Mouse (Mus musculus): ENCODE results near the gene Fbxo31. TPM values are rescaled to one million over a fixed set of nuclear protein-coding genes. Genes with fewer than 3 reads are reported as not detected.
"Not testable (repeated sequence)": the region's sequence is repeated elsewhere in the genome, so short reads cannot be mapped to it uniquely, and the experiment has no call there.

The Fbxo31 gene
- total RNA-seq (2022), result 100 to 1,000 TPM in 3 of 4 experiments, 10 to 100 TPM in 1; 96.9 to 103 (median 102) TPM

DNA sequence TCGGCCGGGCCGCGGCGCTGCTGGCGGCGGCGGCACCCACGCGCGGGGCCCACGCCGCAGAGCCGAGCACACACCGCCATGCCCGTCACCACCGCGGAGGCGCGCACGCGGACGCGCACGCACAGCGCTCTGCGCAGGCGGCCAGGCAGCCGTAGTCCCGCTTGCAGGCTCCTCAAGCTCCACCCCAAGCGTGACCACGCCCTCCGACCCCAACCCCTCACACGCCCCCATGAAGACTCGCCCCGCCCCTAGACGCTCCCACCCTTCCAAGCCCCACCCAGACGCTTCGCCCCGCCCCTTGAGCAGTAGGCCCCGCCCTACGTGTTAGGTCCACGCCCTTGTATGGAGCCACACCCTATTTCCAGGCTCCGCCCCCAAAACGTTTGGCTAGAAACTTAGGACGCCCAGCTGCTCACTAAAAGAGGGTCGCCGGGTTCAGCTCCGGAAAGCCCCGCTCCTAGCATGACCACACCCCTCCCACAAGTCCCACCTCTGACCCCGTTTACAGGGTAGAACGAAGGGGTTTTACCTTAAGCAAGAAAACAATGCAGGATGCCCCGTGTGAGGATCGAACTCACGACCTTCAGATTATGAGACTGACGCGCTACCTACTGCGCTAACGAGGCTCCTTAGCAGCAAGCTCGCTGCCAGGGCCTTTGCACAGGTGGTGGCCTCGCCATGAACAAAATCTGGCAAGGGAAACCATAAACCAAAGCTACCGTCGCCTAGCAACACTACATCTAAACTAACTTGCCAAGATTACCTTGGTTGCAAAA lies at the start of gene Fbxo31:
Gene Fbxo31, minus strand, starts transcription at position 131 of the 776 bp plus-strand sequence.
- peak; percentile 94 to 96 for DNase-seq (ENCODE audit: low spot score in 2 of 2)

DNA sequence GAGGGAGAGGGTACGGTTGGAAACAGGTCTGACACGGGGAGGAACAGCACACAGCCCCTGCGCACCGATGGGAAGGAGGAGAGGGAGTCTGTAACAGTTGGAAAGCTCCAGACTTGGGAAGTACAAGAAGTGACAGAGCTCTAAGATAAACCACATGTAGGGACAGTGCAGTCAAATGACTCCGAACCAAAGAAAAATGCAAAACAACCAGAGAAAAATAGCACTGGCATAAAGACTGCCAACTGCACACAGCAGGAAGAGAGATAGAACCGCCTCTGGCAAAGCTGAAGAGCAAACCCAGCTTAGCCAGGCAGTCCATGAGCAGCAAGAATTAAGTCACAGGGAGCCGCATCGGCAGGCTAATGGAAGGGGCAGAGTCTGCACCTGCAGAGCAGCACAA lies 44.4 kb upstream of the Fbxo31 start:
- DNase-seq (ENCODE audit: low spot score in 2 of 2), result no peak

DNA sequence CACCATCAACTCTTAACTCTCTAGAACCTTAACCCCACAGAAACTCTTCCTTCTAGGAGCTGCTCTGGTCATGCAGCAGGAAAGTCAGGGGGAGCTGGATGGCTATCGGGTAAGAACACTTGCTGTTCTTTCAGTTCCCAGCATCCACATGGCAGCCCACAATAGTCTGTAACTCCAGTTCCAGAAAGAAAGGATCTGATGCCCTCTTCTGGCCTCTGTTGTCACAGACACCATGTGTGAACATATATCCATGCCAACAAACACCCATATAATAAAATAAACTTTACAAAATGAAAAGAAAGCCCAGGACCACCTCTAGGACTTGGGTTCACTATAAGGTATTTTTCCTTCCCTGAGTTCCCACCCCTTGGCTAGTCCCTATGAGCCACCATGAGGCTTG lies 43.3 kb upstream of the Fbxo31 start:
- no peak for DNase-seq (ENCODE audit: low spot score in 2 of 2)

DNA sequence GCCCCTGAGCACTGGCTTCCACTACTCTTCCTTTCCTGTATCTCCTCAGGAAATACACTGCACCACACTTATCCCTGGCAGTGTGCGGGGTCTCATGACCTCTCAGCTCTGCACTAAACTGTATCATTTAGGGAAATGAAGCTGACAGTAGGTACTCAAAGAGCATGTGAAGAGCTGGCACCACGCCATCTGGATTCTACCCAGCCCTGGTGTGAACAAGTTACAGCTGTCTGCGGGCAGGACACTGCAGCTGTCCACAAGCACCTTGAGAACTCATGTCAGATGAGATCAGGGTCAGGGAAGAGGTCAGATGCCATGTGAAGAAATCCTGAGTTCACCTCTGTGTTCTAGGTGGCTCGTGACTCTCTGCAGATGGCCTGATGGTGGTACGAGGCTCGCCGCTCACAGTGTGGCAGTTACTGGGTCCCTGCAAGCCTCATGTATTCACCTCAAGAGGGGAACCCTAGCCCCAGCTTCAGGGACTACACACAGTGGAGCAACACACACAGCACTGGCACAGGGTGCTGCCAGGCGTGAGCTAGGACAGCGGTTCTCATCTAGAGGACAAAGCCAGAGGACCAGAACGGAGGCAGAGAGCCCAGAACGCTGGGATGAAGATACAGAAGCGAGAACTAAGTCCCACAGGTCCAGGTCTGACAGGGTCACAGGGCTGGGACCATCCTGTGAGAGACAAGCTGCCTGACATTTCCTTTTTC lies 42.4 kb upstream of the Fbxo31 start:
- DNase-seq (ENCODE audit: low spot score in 2 of 2), result no peak

DNA sequence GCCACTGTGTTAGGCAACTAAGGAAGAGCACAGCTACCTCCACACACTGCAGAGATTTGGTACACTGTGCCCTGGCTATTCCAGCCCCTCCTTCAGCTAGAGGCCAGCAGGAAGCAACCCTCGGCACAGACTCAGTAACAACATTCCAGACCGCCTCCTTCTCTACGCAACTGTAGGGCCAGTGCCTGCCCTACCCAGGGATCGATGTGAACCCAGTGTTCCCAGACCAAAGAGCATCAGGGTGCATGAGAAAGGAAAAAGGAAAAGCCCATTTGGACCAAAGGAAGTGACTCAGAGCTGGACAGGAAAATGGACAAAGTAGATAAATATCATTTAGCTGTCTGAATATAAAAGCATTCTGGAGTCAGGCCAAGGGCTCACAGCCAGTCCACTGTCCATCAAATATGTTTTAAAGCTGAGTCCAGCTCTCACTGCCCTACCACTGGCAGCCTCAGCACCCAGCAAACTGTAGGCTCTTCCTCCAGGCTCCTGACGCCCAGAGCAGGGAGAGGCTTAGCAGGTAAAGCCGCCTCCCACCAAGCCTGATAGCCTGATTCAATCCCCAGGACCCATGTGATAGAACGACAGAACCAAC lies 40.9 kb upstream of the Fbxo31 start:
- DNase-seq (ENCODE audit: low spot score in 2 of 2), result no peak

DNA sequence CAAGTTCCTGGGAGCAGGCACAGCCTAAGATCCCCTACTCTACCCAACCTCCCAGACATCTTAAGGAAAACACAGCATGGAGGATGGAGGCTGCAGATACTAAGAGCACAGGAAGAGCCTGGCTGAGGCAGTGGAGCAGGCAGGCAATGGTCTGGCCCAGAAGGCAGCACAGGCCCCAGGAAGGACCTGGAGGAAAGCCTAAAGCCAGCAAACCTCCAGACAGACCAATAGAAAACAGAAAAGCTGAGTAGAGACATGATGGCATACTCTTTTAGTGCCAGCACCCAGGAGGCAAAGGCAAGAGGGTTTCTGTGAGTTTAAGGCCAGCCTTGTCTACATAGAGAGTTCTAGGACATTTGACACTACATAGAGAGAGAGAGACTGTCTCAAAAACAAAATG lies 34.8 kb upstream of the Fbxo31 start:
- no peak for DNase-seq (ENCODE audit: low spot score in 2 of 2)

DNA sequence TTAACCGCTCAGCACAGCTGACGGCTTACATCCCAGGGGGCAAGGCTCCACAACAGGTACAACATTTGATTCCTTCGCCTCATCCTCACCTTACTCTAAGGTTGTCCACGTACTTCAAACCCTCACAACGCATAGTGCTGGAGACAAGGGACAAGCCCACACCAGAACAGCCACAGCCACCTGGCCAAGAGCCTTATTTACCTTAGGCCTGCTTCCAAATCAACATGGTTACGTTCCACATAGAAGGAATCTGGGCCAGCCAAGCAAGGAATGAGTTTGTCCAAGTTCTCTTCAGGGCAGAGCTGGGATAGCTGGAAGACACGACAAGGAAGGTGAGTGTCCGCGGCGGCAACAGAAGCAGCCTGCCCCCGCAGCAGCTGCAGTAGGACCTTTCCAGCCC lies 31.3 kb upstream of the Fbxo31 start:
- no peak for DNase-seq (ENCODE audit: low spot score in 2 of 2)

DNA sequence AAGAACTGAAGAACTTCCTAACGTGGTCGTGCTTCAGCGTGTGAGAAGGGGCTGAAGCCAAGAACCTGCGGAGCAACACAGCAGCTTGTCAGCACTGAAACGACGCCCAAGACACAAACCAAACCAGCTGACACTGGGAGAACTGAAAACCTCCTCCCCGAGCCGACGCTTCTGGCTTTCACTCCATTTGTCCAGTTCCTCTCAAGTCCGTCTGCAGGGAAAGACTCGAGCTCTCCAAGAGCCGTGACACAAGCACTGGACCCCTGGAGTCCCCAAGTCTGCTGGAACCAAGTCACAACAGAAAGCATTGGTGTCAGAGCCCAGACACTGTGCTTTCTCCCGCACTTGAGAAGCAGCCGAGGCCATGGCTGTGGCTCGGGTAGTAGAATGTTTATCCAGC lies 30.6 kb upstream of the Fbxo31 start:
- no peak for DNase-seq (ENCODE audit: low spot score in 2 of 2)

DNA sequence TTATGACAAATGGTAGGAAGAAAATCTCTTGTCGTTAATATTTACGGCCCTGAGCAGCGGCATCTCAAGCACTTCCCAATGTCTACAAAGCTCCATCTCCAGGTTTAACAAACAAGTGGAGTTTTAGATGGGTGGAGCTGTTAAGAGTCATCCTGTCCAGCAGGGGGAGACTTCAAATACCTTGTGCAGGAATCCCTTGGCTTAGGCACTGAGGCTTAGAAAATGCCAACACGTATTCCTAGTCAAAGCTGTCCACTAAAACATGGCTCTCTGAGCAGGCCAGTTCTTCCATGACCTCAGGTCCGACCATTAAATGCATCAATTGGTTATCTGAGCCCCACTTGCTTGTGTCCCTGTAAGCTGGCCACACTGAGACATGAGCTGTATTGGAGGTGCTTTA lies 29.1 kb upstream of the Fbxo31 start:
- DNase-seq (ENCODE audit: low spot score in 2 of 2), result no peak

DNA sequence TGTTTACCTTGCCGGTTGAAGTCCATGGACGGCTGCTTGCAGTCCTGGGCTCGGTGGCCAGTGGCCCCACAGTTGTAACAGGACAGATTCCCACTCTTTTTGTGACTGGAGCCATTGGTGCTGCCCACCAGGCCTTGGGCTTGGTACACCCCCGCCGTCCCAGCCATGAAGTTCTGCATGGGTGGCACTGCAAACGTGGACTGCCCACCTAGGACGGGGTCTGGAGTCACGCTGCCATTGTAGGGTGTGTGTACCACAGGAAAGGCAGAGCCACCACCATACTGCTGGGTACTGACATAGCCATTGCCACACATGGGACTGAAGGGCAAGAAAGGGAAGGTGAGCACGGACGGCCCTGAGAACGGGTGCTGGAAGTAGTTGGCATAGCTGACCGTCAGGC lies 25.2 kb upstream of the Fbxo31 start:
- no peak for DNase-seq (ENCODE audit: low spot score in 2 of 2)

DNA sequence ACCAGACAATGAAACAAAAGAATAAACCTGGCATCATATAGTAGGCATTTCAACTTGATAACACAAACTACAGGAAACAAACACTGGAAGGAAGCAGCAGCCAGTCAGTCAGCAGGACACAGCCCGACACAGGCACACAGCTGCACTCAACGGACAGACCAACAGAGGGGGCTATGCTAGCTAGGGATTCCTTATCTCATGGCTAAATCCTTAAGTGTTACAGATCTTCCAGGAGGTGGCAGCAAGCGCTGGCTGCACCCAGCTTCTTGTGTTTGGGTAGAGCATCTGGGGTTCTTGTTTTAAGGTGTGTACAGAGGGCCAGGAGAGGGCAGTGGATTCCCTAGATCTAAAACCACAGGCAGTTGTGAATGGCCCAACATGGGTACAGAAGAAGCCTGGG lies 24.3 kb upstream of the Fbxo31 start:
- peak; percentile 70 for DNase-seq (ENCODE audit: low spot score in 2 of 2)

DNA sequence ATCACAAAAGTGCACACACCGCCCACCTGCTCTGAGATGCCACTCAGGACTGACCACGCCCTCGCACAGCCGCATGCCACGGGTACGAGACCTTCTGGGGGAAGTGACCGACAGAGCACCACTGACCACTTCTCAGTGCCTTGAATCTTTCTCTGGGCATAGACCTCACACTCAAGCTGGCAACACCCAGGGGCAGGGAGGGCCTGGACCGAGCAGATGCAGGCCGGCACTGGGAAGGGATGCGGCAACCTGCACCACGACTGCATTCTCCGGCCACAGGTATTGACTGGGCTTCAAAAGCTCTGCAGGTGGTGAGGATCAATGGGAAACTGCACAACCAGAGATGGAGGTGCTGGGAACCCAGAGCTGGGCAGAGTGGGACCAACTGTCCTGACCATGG lies 23.8 kb upstream of the Fbxo31 start:
- no peak for DNase-seq (ENCODE audit: low spot score in 2 of 2)

DNA sequence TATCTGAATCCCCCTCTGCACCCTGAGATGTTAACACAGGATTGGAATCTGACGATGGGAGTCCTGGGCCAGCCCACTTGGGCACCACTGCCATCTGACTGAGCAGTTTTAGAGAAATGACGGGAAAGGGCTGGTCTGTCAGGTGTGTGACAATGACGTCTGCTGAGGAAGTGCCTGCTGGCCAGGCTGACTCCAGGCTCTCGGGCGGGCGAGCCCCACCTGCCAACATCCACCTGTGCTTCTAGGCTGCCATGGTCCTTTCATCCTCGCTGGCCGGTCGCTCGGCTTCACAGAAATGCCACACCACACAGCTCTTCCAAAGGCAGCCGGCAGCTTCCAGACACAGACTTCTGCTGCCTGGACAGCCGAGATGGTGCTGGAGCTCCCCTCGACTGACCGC lies 21.2 kb upstream of the Fbxo31 start:
- DNase-seq (ENCODE audit: low spot score in 2 of 2), result no peak

DNA sequence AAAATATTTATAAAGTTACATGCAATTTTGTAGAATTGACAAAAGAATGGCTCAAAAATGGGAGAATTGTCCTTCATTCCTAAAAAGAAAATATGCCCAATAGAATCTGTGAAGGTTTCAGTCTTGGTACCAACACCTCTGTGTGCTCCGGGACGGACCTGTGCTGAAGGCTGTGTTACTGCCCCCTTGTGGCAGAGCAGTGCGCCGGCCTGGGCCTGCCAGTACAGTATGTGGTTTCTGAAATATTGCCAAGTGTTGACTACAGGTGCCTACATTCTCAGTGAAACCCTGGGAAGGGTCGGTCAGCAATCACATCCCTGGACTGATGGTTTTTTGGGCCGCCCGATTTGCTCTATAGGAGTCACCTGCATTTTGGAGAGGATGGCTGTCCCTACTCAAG lies 20.3 kb upstream of the Fbxo31 start:
- DNase-seq (ENCODE audit: low spot score in 2 of 2), result peak; percentile 72 to 79

DNA sequence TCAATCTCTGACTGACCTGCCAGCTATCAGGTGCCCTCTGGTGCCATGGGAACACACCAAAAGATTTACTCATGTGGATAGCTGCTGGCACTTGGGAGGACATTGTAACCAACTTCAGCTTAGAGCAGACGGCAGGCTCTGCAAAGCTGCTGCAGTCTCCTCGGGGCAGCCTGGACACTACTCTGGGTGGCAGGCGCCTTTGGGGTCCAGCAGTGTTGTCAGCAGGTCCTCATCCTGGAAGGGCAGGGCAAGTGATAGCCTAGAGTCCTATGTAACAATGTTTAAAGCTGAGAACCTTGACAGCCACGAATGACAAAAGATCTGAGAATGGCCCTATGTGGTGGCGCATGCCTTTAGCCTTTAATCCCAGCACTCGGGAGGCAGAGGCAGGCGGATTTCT lies 19.6 kb upstream of the Fbxo31 start:
- no peak for DNase-seq (ENCODE audit: low spot score in 2 of 2)

DNA sequence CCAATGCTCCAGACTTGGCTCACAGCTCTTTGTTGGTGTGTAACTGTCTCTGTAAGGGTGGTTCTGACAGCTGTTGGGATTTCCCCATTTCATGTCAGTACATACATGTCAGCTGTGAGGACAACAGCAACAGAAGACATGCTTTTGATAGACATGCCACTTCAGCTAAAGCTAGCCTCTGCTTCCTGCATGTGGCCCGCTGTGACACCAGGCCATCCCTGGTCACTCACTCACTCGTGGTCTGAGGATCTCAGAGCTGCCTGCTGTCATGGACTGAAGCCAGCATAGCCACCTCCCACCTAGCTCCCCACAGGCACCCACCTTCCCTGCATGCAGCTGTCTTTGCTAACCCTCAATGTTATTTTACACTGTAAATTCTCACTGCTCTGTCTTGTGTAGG lies 18.9 kb upstream of the Fbxo31 start:
- DNase-seq (ENCODE audit: low spot score in 2 of 2), result not testable (repeated sequence)

DNA sequence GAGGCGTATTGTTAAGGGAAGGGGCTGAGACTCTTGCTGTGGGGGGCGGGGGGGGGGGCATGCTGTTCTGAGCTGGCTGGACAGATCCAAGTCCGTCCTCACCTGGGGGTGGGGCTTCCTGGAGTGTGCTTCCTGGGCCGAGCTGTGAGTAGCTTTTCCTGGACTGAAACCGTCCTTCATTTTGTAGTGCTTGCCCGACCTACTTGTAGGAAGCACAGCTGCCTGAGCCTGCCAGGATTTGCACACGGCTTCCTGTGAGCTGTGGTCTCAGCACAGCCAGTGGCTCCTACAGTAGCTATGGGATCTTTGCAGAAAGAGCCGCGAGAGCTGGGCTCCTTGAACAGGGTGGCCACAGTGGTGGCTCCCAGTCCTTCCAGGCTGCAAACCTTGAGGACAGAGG lies 15.4 kb upstream of the Fbxo31 start:
- no peak for DNase-seq (ENCODE audit: low spot score in 2 of 2)

DNA sequence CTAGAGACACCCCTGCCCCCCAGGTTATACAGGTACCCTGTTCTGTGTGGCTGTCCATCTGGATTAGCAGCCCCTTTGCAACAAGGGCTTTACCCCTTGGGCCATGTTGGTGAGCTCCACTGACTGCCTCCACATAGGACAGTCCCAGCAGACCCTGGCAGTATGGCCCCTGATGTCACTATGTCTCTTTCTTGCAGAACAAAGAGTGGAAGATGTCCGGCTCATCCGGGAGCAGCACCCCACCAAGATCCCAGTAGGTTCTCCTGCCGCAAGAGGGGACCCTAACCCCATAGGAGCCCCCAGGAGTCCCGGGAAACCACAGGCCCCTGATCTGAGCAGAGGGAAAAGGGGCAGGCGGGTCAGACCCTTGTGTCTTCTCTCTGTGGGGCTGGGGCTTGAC lies 14.7 kb upstream of the Fbxo31 start:
- no peak for DNase-seq (ENCODE audit: low spot score in 2 of 2)

DNA sequence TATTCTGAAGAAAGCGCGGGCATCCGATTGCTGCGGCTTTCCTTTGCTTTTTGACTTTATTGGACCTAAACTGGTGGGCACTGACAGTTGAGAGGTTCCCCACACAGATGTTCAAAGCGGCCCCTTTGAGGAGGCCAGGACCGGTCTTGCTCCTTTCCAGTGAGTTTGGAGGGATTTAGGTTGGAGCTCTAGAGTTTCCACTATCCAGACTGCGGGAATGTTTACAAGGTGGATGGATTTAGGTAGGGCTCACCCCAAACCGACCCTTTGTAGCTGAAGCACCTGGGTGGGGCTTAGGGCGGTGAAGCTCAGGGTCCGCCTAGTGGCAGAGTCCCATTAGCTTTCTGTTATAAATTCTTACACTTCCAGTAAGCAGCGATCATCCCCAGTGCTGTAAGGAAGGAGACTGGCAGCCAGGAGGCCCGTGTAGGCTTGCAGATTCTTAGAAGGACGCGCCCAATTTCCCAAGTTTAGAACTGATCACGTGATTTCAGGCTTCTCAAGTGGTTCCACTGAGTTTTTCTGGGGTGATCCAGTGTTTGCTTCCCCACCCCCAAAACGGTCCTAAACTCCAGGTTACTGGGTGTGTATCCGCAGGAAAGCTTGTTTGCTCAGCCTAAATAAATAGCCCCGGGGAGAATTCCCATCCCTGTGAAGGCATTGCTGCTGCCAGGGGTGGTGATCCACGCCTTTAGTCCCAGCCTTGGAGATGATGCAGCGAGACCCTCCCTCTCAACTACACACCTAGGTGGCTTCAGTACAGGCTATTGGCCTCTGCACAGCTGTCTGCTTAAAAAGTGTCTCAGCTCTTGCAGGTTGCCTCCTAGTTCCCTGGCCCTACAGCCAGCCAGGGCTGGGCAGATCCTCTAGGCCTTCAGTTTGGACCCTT lies 12.8 kb upstream of the Fbxo31 start:
- no peak for DNase-seq (ENCODE audit: low spot score in 2 of 2)

DNA sequence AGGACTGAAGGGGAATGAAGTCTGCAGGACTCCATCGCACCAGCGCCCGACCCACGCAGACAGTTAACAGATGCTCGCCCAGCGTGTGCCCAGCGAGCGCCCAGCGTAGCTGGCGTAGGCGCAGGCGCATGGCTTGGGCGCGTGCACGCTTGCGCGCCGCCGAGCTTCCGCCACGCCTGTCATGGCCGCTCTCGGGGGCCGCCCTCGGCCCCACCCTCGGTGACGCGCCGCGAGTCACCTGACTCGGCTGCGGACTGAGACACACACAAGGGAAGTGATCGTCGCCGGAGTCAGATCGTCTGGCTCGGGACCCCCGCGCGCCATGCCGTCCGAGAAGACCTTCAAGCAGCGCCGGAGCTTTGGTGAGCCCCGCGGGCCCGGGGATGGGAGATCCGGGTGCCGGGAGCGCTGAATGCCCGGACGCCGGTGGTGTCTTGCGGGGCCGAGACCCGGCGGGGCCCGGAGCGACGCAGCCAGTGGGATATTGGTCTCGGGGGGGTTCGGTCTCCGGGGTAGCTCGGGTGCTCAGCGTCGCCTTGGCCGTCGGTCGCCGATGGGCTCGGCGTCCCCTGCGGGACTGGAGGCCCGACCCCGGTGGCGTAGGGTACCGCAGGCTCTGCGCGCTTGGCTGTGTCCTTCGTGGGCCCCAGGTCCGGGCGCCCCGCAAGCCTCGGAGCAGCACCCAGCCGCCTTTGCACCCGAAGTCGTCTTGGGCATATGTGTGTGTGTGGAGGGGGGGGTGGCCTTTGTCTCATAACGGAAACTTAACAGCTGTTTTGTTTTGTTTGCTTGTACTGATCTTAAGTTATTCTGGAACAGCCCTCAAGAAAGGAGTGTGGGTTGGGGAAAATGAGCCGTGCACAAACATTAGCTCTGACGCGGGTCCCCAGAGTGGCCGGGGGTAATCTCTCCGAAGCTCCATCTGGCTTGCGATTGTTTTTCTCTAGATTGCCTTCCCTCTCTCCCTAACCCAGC lies 11.9 kb upstream of the Fbxo31 start, which contains the start of gene Map1lc3b:
Gene Map1lc3b, plus strand, starts transcription at position 159 of the 975 bp plus-strand sequence.
- DNase-seq (ENCODE audit: low spot score in 2 of 2), result peak; percentile 93 to 96
